Mouse (Mus musculus) G1E (cell line): ENCODE results near the gene Dock10. TPM values are rescaled to one million over a fixed set of nuclear protein-coding genes. Genes with fewer than 3 reads are reported as not detected.

ENCODE experiments used
- ATAC-seq: 2 replicates; pipeline ENCODE4 v1.8.0; 2016; ENCODE audit warnings: mild to moderate bottlenecking; ENCODE audit not compliant: insufficient number of reproducible peaks, poor library complexity, low FRiP score, severe bottlenecking; ENCODE audit errors: extremely low read depth
- DNase-seq: peaks from one replicate; pipeline ENCODE4 v3.0.0; 2012; ENCODE audit warnings: low spot score
- H3K27me3 ChIP-seq: 2 replicates; pipeline ENCODE4 v1.6.1; 2012; ENCODE audit warnings: mild to moderate bottlenecking, low read length, inconsistent platforms; ENCODE audit not compliant: insufficient read depth
- H3K36me3 ChIP-seq: replicated peaks from 2 replicates; pipeline ENCODE3; 2012; ENCODE audit warnings: mild to moderate bottlenecking, inconsistent platforms
- H3K4me1 ChIP-seq: 2 replicates; pipeline ENCODE4 v1.6.1; 2012; ENCODE audit warnings: low read depth, low read length, inconsistent platforms, mixed read lengths; ENCODE audit not compliant: insufficient read depth
- H3K4me3 ChIP-seq: 2 replicates; pipeline ENCODE4 v1.5.1; 2012; ENCODE audit warnings: low read depth, mild to moderate bottlenecking, inconsistent platforms, low read length, moderate library complexity, mixed read lengths
- H3K9me3 ChIP-seq: replicated peaks from 2 replicates; pipeline ENCODE4 v1.6.1; 2012; ENCODE audit warnings: inconsistent platforms
- CTCF ChIP-seq: IDR thresholded peaks from 2 replicates; pipeline ENCODE4 v1.5.1; 2012; ENCODE audit warnings: low read depth, low read length, inconsistent platforms, mixed read lengths
- GATA1 ChIP-seq: IDR thresholded peaks from 2 replicates; pipeline ENCODE4 v1.6.1; 2012; ENCODE audit warnings: borderline replicate concordance, low read length, inconsistent platforms, mixed read lengths
- GATA2 ChIP-seq: IDR thresholded peaks from 2 replicates; pipeline ENCODE4 v1.6.1; 2012; ENCODE audit warnings: low read depth, low read length, inconsistent platforms, borderline replicate concordance
- POLR2AphosphoS5 ChIP-seq: IDR thresholded peaks from 2 replicates; pipeline ENCODE4 v1.6.1; 2012; ENCODE audit warnings: low read depth, low read length, inconsistent platforms; ENCODE audit not compliant: insufficient replicate concordance
- TAL1 ChIP-seq: conservative IDR thresholded peaks from 2 replicates; pipeline ENCODE4 v1.6.1; 2012; ENCODE audit warnings: low read depth, low read length, inconsistent platforms, mixed read lengths
- polyA plus RNA-seq: library from polyadenylated mRNA; stranded (reverse); fragments of >175 nt; gene quantifications from 2 replicates; pipeline ENCODE4 v1.2.3, GENCODE M21; 2012
- total RNA-seq, 2 experiments: library from RNA; stranded (forward) in 1 of 2; stranded (reverse) in 1 of 2; fragments of 200-1000 nt in 1 of 2; fragments of >200 nt in 1 of 2; fragmentation: Nextera tagmentation in 1 of 2; gene quantifications; 2 replicates each; pipeline ENCODE4 v1.2.3; 2014 to 2017

Gene Dock10
- total and polyA plus RNA-seq, 3 experiments, result 0.76 TPM; not detected in 2

GRCm38 (mm10) chr1:80727403-80727802 lies 30.9 kb downstream of the Dock10 start:
- Histone ChIP-seq H3K36me3 (no peaks in the 10 kb centered on the region), H3K4me1 (no peaks in the 10 kb centered on the region), H3K9me3 (peaks cover 19% of the 10 kb centered on the region), H3K4me3 (no peak overlapping the region), H3K27me3 (no peaks in the 10 kb centered on the region)
- TF ChIP-seq GATA2, result no peak
- TF ChIP-seq CTCF, result no peak
- no peak for TF ChIP-seq GATA1
- TF ChIP-seq POLR2AphosphoS5, result no peak
- no peak for TF ChIP-seq TAL1
- DNase-seq (no peak), ATAC-seq (no peak)

- H3K36me3 ChIP-seq, result no peaks in the 10 kb centered on the region
- TF ChIP-seq TAL1 (no peak), CTCF (no peak), GATA1 (no peak), POLR2AphosphoS5 (no peak), GATA2 (no peak)
- DNase-seq (no peak), ATAC-seq (no peak)
- H3K9me3 ChIP-seq, result peaks cover 11% of the 10 kb centered on the region
- no peak overlapping the region for H3K4me3 ChIP-seq
- no peaks in the 10 kb centered on the region for H3K4me1 ChIP-seq
- no peaks in the 10 kb centered on the region for H3K27me3 ChIP-seq
These were observed 35.7 kb downstream of the Dock10 start for GRCm38 (mm10) chr1:80722647-80723046.

GRCm38 (mm10) chr1:80722001-80722400 lies 36.3 kb downstream of the Dock10 start:
- H3K4me1 ChIP-seq, result no peaks in the 10 kb centered on the region
- no peak overlapping the region for H3K4me3 ChIP-seq
- TF ChIP-seq CTCF (no peak), POLR2AphosphoS5 (no peak), GATA2 (no peak), GATA1 (no peak), TAL1 (no peak)
- no peaks in the 10 kb centered on the region for H3K36me3 ChIP-seq
- DNase-seq (no peak), ATAC-seq (no peak)
- peaks cover 11% of the 10 kb centered on the region for H3K9me3 ChIP-seq
- H3K27me3 ChIP-seq, result no peaks in the 10 kb centered on the region

- DNase-seq (no peak), ATAC-seq (no peak)
- Histone ChIP-seq H3K27me3 (no peaks in the 10 kb centered on the region), H3K4me3 (no peak overlapping the region), H3K9me3 (peaks cover 11% of the 10 kb centered on the region), H3K4me1 (no peaks in the 10 kb centered on the region), H3K36me3 (no peaks in the 10 kb centered on the region)
- TF ChIP-seq POLR2AphosphoS5, result no peak
- no peak for TF ChIP-seq TAL1
- no peak for TF ChIP-seq GATA1
- no peak for TF ChIP-seq CTCF
- TF ChIP-seq GATA2, result no peak
These were observed 37.1 kb downstream of the Dock10 start for GRCm38 (mm10) chr1:80721181-80721580.

GRCm38 (mm10) chr1:80720146-80720545 lies 38.2 kb downstream of the Dock10 start:
- no peaks in the 10 kb centered on the region for H3K27me3 ChIP-seq
- no peak for DNase-seq
- H3K4me3 ChIP-seq, result no peak overlapping the region
- TF ChIP-seq GATA2 (no peak), GATA1 (no peak), POLR2AphosphoS5 (no peak), TAL1 (no peak), CTCF (no peak)
- H3K4me1 ChIP-seq, result no peaks in the 10 kb centered on the region
- no peak for ATAC-seq
- H3K9me3 ChIP-seq, result peaks cover 11% of the 10 kb centered on the region
- no peaks in the 10 kb centered on the region for H3K36me3 ChIP-seq

- ATAC-seq, result no peak
- Histone ChIP-seq H3K27me3 (no peaks in the 10 kb centered on the region), H3K4me3 (no peak overlapping the region), H3K36me3 (no peaks in the 10 kb centered on the region), H3K4me1 (no peaks in the 10 kb centered on the region), H3K9me3 (peaks cover 11% of the 10 kb centered on the region)
- TF ChIP-seq CTCF (no peak), TAL1 (no peak), GATA2 (no peak), GATA1 (no peak), POLR2AphosphoS5 (no peak)
- DNase-seq, result no peak
These were observed 38.9 kb downstream of the Dock10 start for GRCm38 (mm10) chr1:80719436-80719835.

GRCm38 (mm10) chr1:80718666-80719065 lies 39.7 kb downstream of the Dock10 start:
- Histone ChIP-seq H3K4me3 (no peak overlapping the region), H3K4me1 (no peaks in the 10 kb centered on the region), H3K36me3 (no peaks in the 10 kb centered on the region), H3K27me3 (no peaks in the 10 kb centered on the region), H3K9me3 (peaks cover 11% of the 10 kb centered on the region)
- ATAC-seq (no peak), DNase-seq (no peak)
- TF ChIP-seq GATA2 (no peak), GATA1 (no peak), POLR2AphosphoS5 (no peak), TAL1 (no peak), CTCF (no peak)
